Mouse (Mus musculus): ENCODE results near the gene Crim1.

DNA sequence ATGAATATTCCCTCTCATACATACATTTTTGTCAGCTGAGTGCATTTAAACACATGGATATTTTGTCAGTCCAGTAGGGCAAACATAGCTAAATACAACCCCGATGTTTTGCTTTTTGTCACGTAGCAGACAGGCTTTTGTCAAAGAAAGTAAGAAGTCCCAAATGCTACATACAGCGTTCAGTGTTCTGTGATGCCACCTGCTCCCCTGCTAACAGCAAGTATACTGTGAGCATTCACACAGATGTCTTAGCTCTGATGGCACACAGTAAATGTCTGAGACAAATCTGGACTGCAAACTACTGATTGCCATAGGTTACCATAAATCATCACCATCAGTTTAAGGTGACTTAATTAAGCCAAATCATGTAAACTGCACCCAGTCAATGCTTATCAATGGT lies 143.6 kb downstream of the Crim1 start:
- no peak for TF ChIP-seq POLR2A (IDR thresholded peaks at IDR 0.05; ENCODE audit: low read depth, low read length)
- no peak for TF ChIP-seq CTCF (IDR thresholded peaks at IDR 0.05; ENCODE audit: borderline replicate concordance, insufficient read depth, low read length)

All from embryonic fibroblast, embryonic 13.5 days (primary cell).